Mouse (Mus musculus): Measurements from ENCODE around the gene Ptpru. TPM values are rescaled to one million over a fixed set of nuclear protein-coding genes. Genes with fewer than 3 reads are reported as not detected.

The Ptpru gene
- total and polyA plus RNA-seq, 2 experiments from 2014 or later = 22.2 to 34.2 TPM

- Histone ChIP-seq H3K27ac (ENCODE audit: low read depth, low read length) (no peak overlapping the region), H3K4me1 (ENCODE audit: insufficient read depth, low read length) (no peaks in the 10 kb centered on the region), H3K9ac (replicated peaks; ENCODE audit: low read length, poor library complexity, severe bottlenecking) (no peak overlapping the region), H3K9me3 (ENCODE audit: low read length) (no peaks in the 10 kb centered on the region), H3K36me3 (ENCODE audit: insufficient read depth, low read length) (peaks cover 3% of the 10 kb centered on the region; the same call in 1 of the 2 replicates), H3K4me2 (ENCODE audit: low read depth, low read length, poor library complexity, severe bottlenecking) (no peak overlapping the region), H3K4me3 (ENCODE audit: low read depth, low read length) (no peak overlapping the region), H3K27me3 (ENCODE audit: insufficient read depth, low read length) (no peaks in the 10 kb centered on the region)
- WGBS = 61% methylated on average over 7 of the region's 7 CpGs
- TF ChIP-seq CTCF (IDR thresholded peaks at IDR 0.05) = no peak
- ATAC-seq (ENCODE audit: low FRiP score) (0 out of 2 replicates have a peak, but pooled peaks have one; percentile 15), DNase-seq (ENCODE audit: low spot score) (peak; percentile 65)
Measured at GRCm38 (mm10) chr4:131797483-131797882, 40.6 kb downstream of the Ptpru start.

- WGBS = 70% methylated on average over 14 of the region's 14 CpGs
- ATAC-seq (ENCODE audit: low FRiP score) = no peak
- H3K27ac ChIP-seq (ENCODE audit: low read depth, low read length) = no peak overlapping the region
Measured at GRCm38 (mm10) chr4:131796312-131797080, 41.6 kb downstream of the Ptpru start.

GRCm38 (mm10) chr4:131786800-131787199 is 51.3 kb downstream of the Ptpru start:
- no peak for ATAC-seq (ENCODE audit: low FRiP score)
- no peaks in the 10 kb centered on the region; the same call in 1 of the 2 replicates for H3K36me3 ChIP-seq (ENCODE audit: insufficient read depth, low read length)
- no peaks in the 10 kb centered on the region for H3K27me3 ChIP-seq (ENCODE audit: insufficient read depth, low read length)
- no peak for TF ChIP-seq CTCF (IDR thresholded peaks at IDR 0.05)
- no peak overlapping the region for H3K27ac ChIP-seq (ENCODE audit: low read depth, low read length)
- H3K4me3 ChIP-seq (ENCODE audit: low read depth, low read length) = no peak overlapping the region
- no peaks in the 10 kb centered on the region for H3K9me3 ChIP-seq (ENCODE audit: low read length)
- DNase-seq (ENCODE audit: low spot score) = no peak
- no peak overlapping the region for H3K4me2 ChIP-seq (ENCODE audit: low read depth, low read length, poor library complexity, severe bottlenecking)
- no peaks in the 10 kb centered on the region for H3K4me1 ChIP-seq (ENCODE audit: insufficient read depth, low read length)
- WGBS = 74% methylated on average over 7 of the region's 7 CpGs
- H3K9ac ChIP-seq (replicated peaks; ENCODE audit: low read length, poor library complexity, severe bottlenecking) = no peak overlapping the region

More at GRCm38 (mm10) chr4:131796312-131797080, 41.6 kb downstream of the Ptpru start:
- no peaks in the 10 kb centered on the region for H3K27me3 ChIP-seq (ENCODE audit: insufficient read depth, low read length)
- DNase-seq (ENCODE audit: low spot score) = peak; percentile 29
- TF ChIP-seq CTCF (IDR thresholded peaks at IDR 0.05) = no peak
- no peak overlapping the region for H3K4me3 ChIP-seq (ENCODE audit: low read depth, low read length)
- no peak overlapping the region for H3K4me2 ChIP-seq (ENCODE audit: low read depth, low read length, poor library complexity, severe bottlenecking)
- no peak overlapping the region for H3K9ac ChIP-seq (replicated peaks; ENCODE audit: low read length, poor library complexity, severe bottlenecking)
- H3K36me3 ChIP-seq (ENCODE audit: insufficient read depth, low read length) = peaks cover 3% of the 10 kb centered on the region; the same call in 1 of the 2 replicates
- no peaks in the 10 kb centered on the region for H3K4me1 ChIP-seq (ENCODE audit: insufficient read depth, low read length)
- no peaks in the 10 kb centered on the region for H3K9me3 ChIP-seq (ENCODE audit: low read length)

DNA sequence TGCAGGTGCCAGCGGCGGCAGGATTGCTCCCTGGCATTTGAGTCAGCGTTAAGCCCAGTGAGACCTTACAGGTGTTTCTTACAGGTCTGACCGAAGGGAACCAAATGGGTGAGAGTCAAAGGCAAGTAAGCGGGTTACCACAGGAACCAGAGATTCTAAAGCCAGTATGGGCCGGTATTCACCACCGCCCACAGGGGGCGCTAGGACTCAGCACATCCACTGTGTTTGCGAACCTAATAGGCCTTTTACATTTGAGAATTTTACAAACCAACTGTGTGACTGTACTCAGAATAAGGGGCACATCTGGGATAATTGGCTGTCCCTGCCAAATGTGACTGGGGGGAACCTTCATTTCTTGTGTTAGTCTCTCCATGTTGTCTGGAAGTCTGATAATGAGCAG is 54.1 kb downstream of the Ptpru start:
- peak; percentile 52 for DNase-seq (ENCODE audit: low spot score)
- H3K9ac ChIP-seq (replicated peaks; ENCODE audit: low read length, poor library complexity, severe bottlenecking) = no peak overlapping the region
- H3K4me3 ChIP-seq (ENCODE audit: low read depth, low read length) = no peak overlapping the region
- peak; percentile 71 for TF ChIP-seq CTCF (IDR thresholded peaks at IDR 0.05)
- no peaks in the 10 kb centered on the region for H3K4me1 ChIP-seq (ENCODE audit: insufficient read depth, low read length)
- no peak for ATAC-seq (ENCODE audit: low FRiP score)
- H3K36me3 ChIP-seq (ENCODE audit: insufficient read depth, low read length) = no peaks in the 10 kb centered on the region; the same call in 1 of the 2 replicates
- H3K27me3 ChIP-seq (ENCODE audit: insufficient read depth, low read length) = no peaks in the 10 kb centered on the region
- H3K27ac ChIP-seq (ENCODE audit: low read depth, low read length) = no peak overlapping the region
- 22% methylated on average over 9 of the region's 9 CpGs for WGBS
- no peak overlapping the region for H3K4me2 ChIP-seq (ENCODE audit: low read depth, low read length, poor library complexity, severe bottlenecking)
- H3K9me3 ChIP-seq (ENCODE audit: low read length) = no peaks in the 10 kb centered on the region

GRCm38 (mm10) chr4:131781023-131781422 is 57.1 kb downstream of the Ptpru start:
- 56% methylated on average over 3 of the region's 3 CpGs for WGBS
- ATAC-seq (ENCODE audit: low FRiP score) (no peak), DNase-seq (ENCODE audit: low spot score) (peak; percentile 52)
- Histone ChIP-seq H3K4me2 (ENCODE audit: low read depth, low read length, poor library complexity, severe bottlenecking) (no peak overlapping the region), H3K36me3 (ENCODE audit: insufficient read depth, low read length) (no peaks in the 10 kb centered on the region), H3K9me3 (ENCODE audit: low read length) (no peaks in the 10 kb centered on the region), H3K9ac (replicated peaks; ENCODE audit: low read length, poor library complexity, severe bottlenecking) (no peak overlapping the region), H3K4me1 (ENCODE audit: insufficient read depth, low read length) (no peaks in the 10 kb centered on the region), H3K27ac (ENCODE audit: low read depth, low read length) (no peak overlapping the region), H3K4me3 (ENCODE audit: low read depth, low read length) (no peak overlapping the region), H3K27me3 (ENCODE audit: insufficient read depth, low read length) (no peaks in the 10 kb centered on the region)
- no peak for TF ChIP-seq CTCF (IDR thresholded peaks at IDR 0.05)

DNA sequence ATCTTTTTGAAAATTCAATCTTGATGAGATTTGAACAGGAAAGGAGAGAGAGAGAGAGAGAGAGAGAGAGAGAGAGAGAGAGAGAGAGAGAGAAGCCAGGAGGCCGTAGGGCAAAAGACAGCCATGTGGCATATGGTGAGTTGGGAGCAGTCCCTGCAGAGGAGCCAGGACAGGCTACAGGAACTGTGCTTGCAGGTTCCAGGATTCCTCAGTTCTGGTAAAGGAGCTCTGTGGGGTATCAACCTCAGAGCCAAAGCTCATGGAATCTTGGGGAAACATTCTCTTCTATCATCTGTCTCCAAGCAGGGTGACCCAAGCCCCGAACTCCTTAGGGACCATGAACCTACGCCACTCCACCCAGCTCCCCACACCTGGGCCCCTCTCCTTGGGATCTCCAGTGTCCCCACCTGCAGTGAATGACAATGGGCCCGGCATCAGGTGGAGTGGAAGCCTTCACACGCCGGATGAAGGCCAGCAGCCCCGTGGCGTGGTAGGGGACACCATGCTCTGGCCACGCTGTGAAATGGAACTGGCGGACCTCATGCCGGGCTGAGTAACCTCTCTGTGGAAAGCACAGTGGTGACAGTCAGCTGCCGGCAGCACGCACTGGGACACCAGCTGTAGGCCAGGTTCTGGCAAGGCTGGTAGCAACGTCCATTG is 59.3 kb downstream of the Ptpru start:
- 86% methylated on average over 14 of the region's 14 CpGs for WGBS
- H3K4me2 ChIP-seq (ENCODE audit: low read depth, low read length, poor library complexity, severe bottlenecking) = no peak overlapping the region

More for the DNA sequence above, 59.3 kb downstream of the Ptpru start:
- no peak overlapping the region for H3K27ac ChIP-seq (ENCODE audit: low read depth, low read length)
- H3K9me3 ChIP-seq (ENCODE audit: low read length) = no peaks in the 10 kb centered on the region
- no peak for TF ChIP-seq CTCF (IDR thresholded peaks at IDR 0.05)
- H3K36me3 ChIP-seq (ENCODE audit: insufficient read depth, low read length) = no peaks in the 10 kb centered on the region
- no peak overlapping the region for H3K9ac ChIP-seq (replicated peaks; ENCODE audit: low read length, poor library complexity, severe bottlenecking)
- ATAC-seq (ENCODE audit: low FRiP score) = no peak
- no peak for DNase-seq (ENCODE audit: low spot score)
- no peaks in the 10 kb centered on the region for H3K4me1 ChIP-seq (ENCODE audit: insufficient read depth, low read length)
- H3K4me3 ChIP-seq (ENCODE audit: low read depth, low read length) = no peak overlapping the region
- no peaks in the 10 kb centered on the region for H3K27me3 ChIP-seq (ENCODE audit: insufficient read depth, low read length)

Data from midbrain, postnatal 0 days (tissue).